Mouse (Mus musculus) cerebellum, adult 11-12 months (tissue): ENCODE measurements around the gene H2-T3.
"Not testable (repeated sequence)": the region's sequence is repeated elsewhere in the genome, so short reads cannot be mapped to it uniquely, and the experiment has no call there.

Experiments
- DNase-seq: peaks from one replicate; pipeline ENCODE4 v3.0.0; 2022

The H2-T3 gene

GRCm38 (mm10) chr17:36190169-36190507, at the start of gene H2-T3:
H2-T3 (minus strand) TSS chr17:36190287.
- DNase-seq = no peak

- no peak for DNase-seq
These were observed 47.3 kb upstream of the H2-T3 start for GRCm38 (mm10) chr17:36237321-36237921.

GRCm38 (mm10) chr17:36235300-36235699, 45.2 kb upstream of the H2-T3 start:
- not testable (repeated sequence) for DNase-seq

GRCm38 (mm10) chr17:36233572-36233971, 43.5 kb upstream of the H2-T3 start:
- no peak for DNase-seq

- no peak for DNase-seq
These were observed 41.2 kb upstream of the H2-T3 start for GRCm38 (mm10) chr17:36231318-36231717.

GRCm38 (mm10) chr17:36229046-36229445, 39.0 kb upstream of the H2-T3 start:
- no peak for DNase-seq

- DNase-seq = no peak
These were observed 36.8 kb upstream of the H2-T3 start for GRCm38 (mm10) chr17:36226921-36227320.

GRCm38 (mm10) chr17:36225231-36225824, 35.2 kb upstream of the H2-T3 start:
- DNase-seq = no peak

GRCm38 (mm10) chr17:36224451-36224850, 34.4 kb upstream of the H2-T3 start:
- no peak for DNase-seq

- DNase-seq = no peak
These were observed 28.6 kb upstream of the H2-T3 start for GRCm38 (mm10) chr17:36218594-36219155.

- DNase-seq = no peak
These were observed 25.5 kb upstream of the H2-T3 start for GRCm38 (mm10) chr17:36215586-36215985.

GRCm38 (mm10) chr17:36206846-36207245, 16.8 kb upstream of the H2-T3 start:
- no peak for DNase-seq

GRCm38 (mm10) chr17:36205862-36206261, 15.8 kb upstream of the H2-T3 start:
- DNase-seq = no peak

- no peak for DNase-seq
These were observed 15.4 kb upstream of the H2-T3 start for GRCm38 (mm10) chr17:36205456-36205855.

- DNase-seq = no peak
These were observed 11.8 kb upstream of the H2-T3 start for GRCm38 (mm10) chr17:36201851-36202250.

GRCm38 (mm10) chr17:36198317-36198716, 8.2 kb upstream of the H2-T3 start:
- DNase-seq = no peak

- DNase-seq = no peak
These were observed 4.4 kb upstream of the H2-T3 start for GRCm38 (mm10) chr17:36194471-36194870.

- no peak for DNase-seq
These were observed 3.6 kb upstream of the H2-T3 start for GRCm38 (mm10) chr17:36193546-36194141.

- no peak for DNase-seq
These were observed 2.3 kb upstream of the H2-T3 start for GRCm38 (mm10) chr17:36192371-36192770.

GRCm38 (mm10) chr17:36189491-36190168, 457 bp downstream of the H2-T3 start:
- no peak for DNase-seq

- no peak for DNase-seq
These were observed 2.5 kb downstream of the H2-T3 start for GRCm38 (mm10) chr17:36187540-36187939.

- DNase-seq = no peak
These were observed 7.9 kb downstream of the H2-T3 start for GRCm38 (mm10) chr17:36182212-36182611.

- DNase-seq = not testable (repeated sequence)
These were observed 10.6 kb downstream of the H2-T3 start for GRCm38 (mm10) chr17:36179446-36179845.

- not testable (repeated sequence) for DNase-seq
These were observed 11.1 kb downstream of the H2-T3 start for GRCm38 (mm10) chr17:36178938-36179337.
